Mouse (Mus musculus) MEL (cell line): ENCODE results near the gene Lrrc14b. TPM values are rescaled to one million over a fixed set of nuclear protein-coding genes. Genes with fewer than 3 reads are reported as not detected.

Source experiments
- DNase-seq: peaks from one replicate; pipeline ENCODE4 v3.0.0; 2011; ENCODE audit warnings: low read depth, low spot score
- H3K27ac ChIP-seq: 2 replicates; pipeline ENCODE4 v1.5.1; 2012; ENCODE audit warnings: low read depth, mild to moderate bottlenecking, control low read depth, low read length, moderate library complexity; ENCODE audit not compliant: control insufficient read depth
- H3K27me3 ChIP-seq, 2 experiments: fragments of 150-350 bp in 1 of 2; sonication (generic) in 1 of 2; 2 replicates each; pipeline ENCODE4 v1.6.1; 2012; ENCODE audit warnings: low read length in 2 of 2, mild to moderate bottlenecking in 2 of 2, improper control_type of control experiment in 1 of 2, moderate library complexity in 1 of 2; ENCODE audit not compliant: insufficient read depth in 2 of 2, control insufficient read depth in 1 of 2
- H3K36me3 ChIP-seq, 2 experiments: 2 replicates each; pipeline ENCODE4 v1.6.1; 2012 to 2014; ENCODE audit warnings: low read length in 2 of 2, improper control_type of control experiment in 1 of 2, inconsistent platforms in 1 of 2, mild to moderate bottlenecking in 1 of 2; ENCODE audit not compliant: insufficient read depth in 2 of 2, control insufficient read depth in 1 of 2
- H3K4me1 ChIP-seq, 2 experiments: fragments of 150-350 bp in 1 of 2; sonication (generic) in 1 of 2; 2 replicates each; pipeline ENCODE4 v1.6.1; 2012; ENCODE audit warnings: low read length in 2 of 2, improper control_type of control experiment in 1 of 2, mild to moderate bottlenecking in 1 of 2; ENCODE audit not compliant: insufficient read depth in 2 of 2, control insufficient read depth in 1 of 2
- H3K4me3 ChIP-seq, 2 experiments: fragments of 150-350 bp in 1 of 2; sonication (generic) in 1 of 2; 2 replicates each; pipeline ENCODE4 v1.5.1; 2012; ENCODE audit warnings: low read depth in 2 of 2, low read length in 2 of 2, mild to moderate bottlenecking in 2 of 2, moderate library complexity in 2 of 2, control low read depth in 1 of 2, improper control_type of control experiment in 1 of 2; ENCODE audit not compliant: control insufficient read depth in 1 of 2, insufficient read depth in 1 of 2
- H3K79me2 ChIP-seq: 2 replicates; pipeline ENCODE4 v1.6.1; 2012; ENCODE audit warnings: mild to moderate bottlenecking, low read length, moderate library complexity; ENCODE audit not compliant: control insufficient read depth, poor library complexity, insufficient read depth
- H3K9ac ChIP-seq: 2 replicates; pipeline ENCODE4 v1.6.1; 2012; ENCODE audit warnings: low read depth, mild to moderate bottlenecking, control low read depth, low read length, moderate library complexity; ENCODE audit not compliant: control insufficient read depth, poor library complexity, severe bottlenecking
- H3K9me3 ChIP-seq: fragments of 150-350 bp; sonication (generic); replicated peaks from 2 replicates; pipeline ENCODE4 v1.6.1; 2012; ENCODE audit warnings: mild to moderate bottlenecking, low read length, improper control_type of control experiment, moderate library complexity; ENCODE audit not compliant: insufficient read depth
- CHD2 ChIP-seq: IDR thresholded peaks from 2 replicates; pipeline ENCODE4 v1.6.1; 2011; ENCODE audit warnings: low read length, improper control_type of control experiment
- CTCF ChIP-seq, 3 experiments: IDR thresholded peaks in 2 of 3; conservative IDR thresholded peaks in 1 of 3; 2 replicates each; pipeline ENCODE4 v1.5.1; 2011 to 2012; ENCODE audit warnings: low read length in 3 of 3, low read depth in 2 of 3, mild to moderate bottlenecking in 2 of 3, improper control_type of control experiment in 1 of 3, inconsistent platforms in 1 of 3, mixed read lengths in 1 of 3, moderate library complexity in 1 of 3; ENCODE audit not compliant: control insufficient read depth in 1 of 3, insufficient read depth in 1 of 3, poor library complexity in 1 of 3, severe bottlenecking in 1 of 3
- E2F4 ChIP-seq: IDR thresholded peaks from 2 replicates; pipeline ENCODE4 v1.6.1; 2011; ENCODE audit warnings: low read depth, low read length, improper control_type of control experiment, borderline replicate concordance
- EP300 ChIP-seq, 2 experiments: IDR thresholded peaks; 2 replicates each; pipeline ENCODE4 v1.6.1; 2011; ENCODE audit warnings: improper control_type of control experiment in 2 of 2, low read length in 2 of 2, low read depth in 1 of 2, mild to moderate bottlenecking in 1 of 2
- ETS1 ChIP-seq: IDR thresholded peaks from 2 replicates; pipeline ENCODE4 v1.6.1; 2012; ENCODE audit warnings: low read depth, mild to moderate bottlenecking, inconsistent platforms, low read length, improper control_type of control experiment, moderate library complexity
- MAFK ChIP-seq: IDR thresholded peaks from 2 replicates; pipeline ENCODE4 v1.6.1; 2011; ENCODE audit warnings: low read depth, mild to moderate bottlenecking, low read length, improper control_type of control experiment, borderline replicate concordance
- MXI1 ChIP-seq: IDR thresholded peaks from 2 replicates; pipeline ENCODE4 v1.6.1; 2011; ENCODE audit warnings: mild to moderate bottlenecking, low read depth, low read length, improper control_type of control experiment
- MYC ChIP-seq: IDR thresholded peaks from 2 replicates; pipeline ENCODE4 v1.6.1; 2011; ENCODE audit warnings: low read depth, mild to moderate bottlenecking, low read length, improper control_type of control experiment, moderate library complexity
- NELFE ChIP-seq: IDR thresholded peaks from 2 replicates; pipeline ENCODE4 v1.6.1; 2011; ENCODE audit warnings: low read depth, low read length, improper control_type of control experiment
- NRF1 ChIP-seq: IDR thresholded peaks from 2 replicates; pipeline ENCODE4 v1.6.1; 2014; ENCODE audit warnings: low read depth, mild to moderate bottlenecking, inconsistent platforms, low read length, improper control_type of control experiment, moderate library complexity; ENCODE audit not compliant: poor library complexity, insufficient read depth, severe bottlenecking
- POLR2A ChIP-seq, 2 experiments: IDR thresholded peaks; 2 replicates each; pipeline ENCODE4 v1.6.1; 2011 to 2012; ENCODE audit warnings: low read length in 2 of 2, mild to moderate bottlenecking in 2 of 2, control low read depth in 1 of 2, improper control_type of control experiment in 1 of 2, low read depth in 1 of 2, moderate library complexity in 1 of 2; ENCODE audit not compliant: control insufficient read depth in 1 of 2, insufficient read depth in 1 of 2, poor library complexity in 1 of 2
- POLR2AphosphoS2 ChIP-seq: IDR thresholded peaks from 2 replicates; pipeline ENCODE4 v1.6.1; 2011; ENCODE audit warnings: low read length, improper control_type of control experiment
- SMC3 ChIP-seq: IDR thresholded peaks from 2 replicates; pipeline ENCODE4 v1.6.1; 2011; ENCODE audit warnings: low read depth, low read length, improper control_type of control experiment
- TAL1 ChIP-seq: IDR thresholded peaks from 2 replicates; pipeline ENCODE4 v1.6.1; 2012; ENCODE audit warnings: mild to moderate bottlenecking, inconsistent platforms, low read length, moderate library complexity, mixed read lengths
- UBTF ChIP-seq: IDR thresholded peaks from 2 replicates; pipeline ENCODE4 v1.6.1; 2012; ENCODE audit warnings: low read depth, mild to moderate bottlenecking, inconsistent platforms, low read length, improper control_type of control experiment, moderate library complexity, borderline replicate concordance; ENCODE audit not compliant: insufficient read depth
- USF1 ChIP-seq: IDR thresholded peaks from 2 replicates; pipeline ENCODE4 v1.6.1; 2014; ENCODE audit warnings: low read depth, mild to moderate bottlenecking, inconsistent platforms, low read length, improper control_type of control experiment, moderate library complexity
- ZC3H11A ChIP-seq: IDR thresholded peaks from 2 replicates; pipeline ENCODE4 v1.6.1; 2012; ENCODE audit warnings: low read depth, mild to moderate bottlenecking, inconsistent platforms, low read length, improper control_type of control experiment
- ZKSCAN1 ChIP-seq: IDR thresholded peaks from 2 replicates; pipeline ENCODE4 v1.6.1; 2012; ENCODE audit warnings: low read depth, mild to moderate bottlenecking, inconsistent platforms, low read length, improper control_type of control experiment, moderate library complexity
- ZNF384 ChIP-seq: IDR thresholded peaks from 2 replicates; pipeline ENCODE4 v1.6.1; 2012; ENCODE audit warnings: low read depth, mild to moderate bottlenecking, inconsistent platforms, low read length, improper control_type of control experiment
- polyA plus RNA-seq, 2 experiments: library from polyadenylated mRNA; stranded (reverse) in 1 of 2; unstranded in 1 of 2; fragments of >175 nt in 1 of 2; fragments of >200 nt in 1 of 2; gene quantifications; 2 replicates each; pipeline versions ENCODE4 v1.2.1 to v1.2.4; 2012; ENCODE audit warnings: low replicate concordance in 2 of 2, low read depth in 1 of 2; ENCODE audit not compliant: insufficient read length in 2 of 2, insufficient read depth in 1 of 2, missing spikeins in 1 of 2
- total RNA-seq: library from RNA; depleted of rRNA; stranded (reverse); fragments of 300-350 nt; gene quantifications from 2 replicates; pipeline ENCODE4 v1.2.3, GENCODE M21; 2012

Gene Lrrc14b
- total and polyA plus RNA-seq, 3 experiments: 0.08 TPM; not detected in 2

DNA sequence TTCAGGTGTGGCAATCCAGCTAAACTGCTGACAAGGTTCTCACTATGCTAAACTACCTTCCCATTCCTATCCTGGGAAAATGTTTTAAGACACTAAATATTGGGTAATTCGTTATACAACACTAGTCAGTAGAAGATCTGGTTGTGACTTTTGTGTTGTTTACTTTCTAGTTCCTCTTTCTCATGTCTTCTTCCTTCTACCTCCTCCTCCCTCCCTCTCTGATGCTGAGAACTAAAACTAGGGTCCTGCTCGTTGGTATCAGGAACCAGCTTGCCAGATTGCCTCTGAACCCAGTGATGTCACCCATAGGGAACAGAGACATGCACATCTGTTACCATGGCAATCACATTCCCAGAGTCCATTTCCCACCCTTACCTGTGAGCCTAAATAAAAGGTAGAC is 1.6 kb downstream of the Lrrc14b start:
- Histone ChIP-seq H3K4me1 (no peaks in the 10 kb centered on the region), H3K9me3 (no peaks in the 10 kb centered on the region), H3K9ac (no peak overlapping the region), H3K36me3 (peaks cover 0 to 2% of the 10 kb centered on the region in 2 experiments; a peak in 2 of 4 replicates), H3K79me2 (no peaks in the 10 kb centered on the region), H3K27me3 (no peaks in the 10 kb centered on the region), H3K4me3 (no peak overlapping the region), H3K27ac (no peak overlapping the region)
- DNase-seq: peak; percentile 32
- TF ChIP-seq ZNF384 (no peak), ETS1 (no peak), NELFE (no peak), USF1 (no peak), SMC3 (no peak), ZKSCAN1 (no peak)

GRCm38 (mm10) chr13:74356491-74356890 is 7.3 kb downstream of the Lrrc14b start:
- Histone ChIP-seq H3K9ac (no peak overlapping the region), H3K36me3 (peaks cover 4 to 11% of the 10 kb centered on the region in 2 experiments), H3K4me3 (no peak overlapping the region), H3K27ac (no peak overlapping the region), H3K79me2 (peaks cover 8% of the 10 kb centered on the region), H3K9me3 (no peaks in the 10 kb centered on the region), H3K27me3 (no peaks in the 10 kb centered on the region), H3K4me1 (no peaks in the 10 kb centered on the region)
- TF ChIP-seq NRF1: no peak
- no peak for TF ChIP-seq E2F4
- TF ChIP-seq MXI1: no peak
- TF ChIP-seq MAFK: no peak
- TF ChIP-seq EP300 (IDR thresholded peaks at IDR 0.05; ENCODE audit: low read depth in 1 of 2, low read length in 2 of 2): no peak
- no peak for TF ChIP-seq ETS1
- TF ChIP-seq TAL1: no peak
- no peak for TF ChIP-seq MYC
- no peak for TF ChIP-seq ZC3H11A
- no peak for TF ChIP-seq CTCF (IDR thresholded peaks at IDR 0.05 in 2 of 3, conservative IDR thresholded peaks at IDR 0.05 in 1 of 3; ENCODE audit: control insufficient read depth in 1 of 3, insufficient read depth in 1 of 3, low read depth in 2 of 3, low read length in 3 of 3, poor library complexity in 1 of 3, severe bottlenecking in 1 of 3)
- TF ChIP-seq ZNF384: no peak
- no peak for TF ChIP-seq POLR2A (IDR thresholded peaks at IDR 0.05; ENCODE audit: control insufficient read depth in 1 of 2, insufficient read depth in 1 of 2, low read depth in 1 of 2, low read length in 2 of 2, poor library complexity in 1 of 2)
- no peak for TF ChIP-seq CHD2
- no peak for TF ChIP-seq POLR2AphosphoS2
- TF ChIP-seq UBTF: no peak
- DNase-seq: no peak
